Mouse (Mus musculus) kidney, adult 2 months (tissue): ENCODE data around the gene Nhsl2.

ENCODE experiments used
- CTCF ChIP-seq: fragments of 200-500 bp; conservative IDR thresholded peaks from 2 replicates; pipeline ENCODE4 v1.5.1; 2011; ENCODE audit warnings: low read depth, mild to moderate bottlenecking, control low read depth, low read length, moderate library complexity, mixed read lengths; ENCODE audit not compliant: insufficient read depth, insufficient read length
- POLR2A ChIP-seq: fragments of 200-500 bp; IDR thresholded peaks from one replicate; pipeline ENCODE4 v1.6.1; 2011; ENCODE audit warnings: low read depth, low read length, control low read depth

- TF ChIP-seq POLR2A (no peak), CTCF (no peak)
These were observed 144.8 kb downstream of the Nhsl2 start for GRCm38 (mm10) chrX:101993841-101994571.
